8 mouse cellular contexts compared by ENCODE assay signal in the genomic region with DNA sequence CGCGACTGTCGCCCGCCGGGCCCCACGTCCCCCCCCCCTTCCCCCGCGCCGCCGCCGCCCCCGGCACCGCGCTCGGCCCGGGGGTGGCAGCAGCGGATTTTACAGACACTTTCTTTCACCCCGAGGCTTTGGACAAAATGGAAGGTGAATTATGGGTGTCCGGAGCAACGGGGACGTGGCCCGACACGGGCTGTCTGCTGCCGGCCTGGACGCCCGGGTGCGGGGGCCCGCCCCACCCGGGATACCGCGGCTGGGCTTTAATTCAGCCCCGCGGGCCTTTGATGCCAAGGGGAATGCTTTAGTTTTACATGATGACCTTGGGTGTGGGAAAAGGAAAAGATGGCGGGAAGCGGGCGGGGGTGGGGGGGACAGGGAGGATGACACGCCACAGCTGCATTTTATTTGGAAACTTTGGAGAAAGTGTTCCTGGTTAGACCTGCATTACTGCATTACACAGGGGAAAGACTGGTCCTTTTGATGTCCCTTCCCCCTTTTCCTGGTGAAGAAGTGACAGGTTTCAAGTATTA. TPM values are rescaled to one million over a fixed set of nuclear protein-coding genes. Genes with fewer than 3 reads are reported as not detected.
DNase-seq lines count a peak whose midpoint lies in the region; ATAC-seq lines count a peak whose summit lies in the region.

No protein-coding gene starts in this region.

- peak overlapping the region; percentile 78 for H3K4me2 ChIP-seq in heart, embryonic 13.5 days
- H3K4me2 ChIP-seq in liver, embryonic 11.5 days = peak overlapping the region; percentile 68
- peak overlapping the region; percentile 46 for H3K4me2 ChIP-seq in stomach, embryonic 14.5 days (replicated peaks; ENCODE audit: low read depth, low read length)

- peak; percentile 5 for DNase-seq in thymus, postnatal 25 days
- DNase-seq in thymus, postnatal 0 days (ENCODE audit: low spot score) = no peak
- peak; percentile 34 for DNase-seq in liver, embryonic 11.5 days (ENCODE audit: low spot score)
- DNase-seq in Muller cell, postnatal 12 days (ENCODE audit: inconsistent ontology term) = no peak

- H3K4me1 ChIP-seq in erythroblast, embryonic 14.5 days (ENCODE audit: control insufficient read depth) = peaks cover 29% of the 10 kb centered on the region
- no peaks in the 10 kb centered on the region for H3K4me1 ChIP-seq in heart, embryonic 13.5 days
- H3K4me1 ChIP-seq in liver, embryonic 11.5 days (replicated peaks; ENCODE audit: control insufficient read depth, insufficient read depth, low read length) = no peaks in the 10 kb centered on the region
- H3K4me1 ChIP-seq in stomach, embryonic 14.5 days (ENCODE audit: control insufficient read depth, insufficient read depth, low read length) = 0 out of 2 replicates have a peak, but pooled peaks cover 2% of the 10 kb centered on the region

- WGBS in heart, embryonic 13.5 days = 18% methylated on average over 23 of the region's 37 CpGs
- 14% methylated on average over 29 of the region's 37 CpGs for WGBS in liver, embryonic 11.5 days
- 22% methylated on average over 26 of the region's 37 CpGs for WGBS in stomach, embryonic 14.5 days

- peak overlapping the region; percentile 90 for H3K27ac ChIP-seq in heart, embryonic 13.5 days (replicated peaks)
- peak overlapping the region; percentile 96 for H3K27ac ChIP-seq in liver, embryonic 11.5 days (ENCODE audit: low read depth, low read length)
- H3K27ac ChIP-seq in stomach, embryonic 14.5 days (ENCODE audit: low read length) = no peak overlapping the region; the same call in 1 of the 2 replicates

- H3K36me3 ChIP-seq in erythroblast, embryonic 14.5 days (ENCODE audit: control insufficient read depth) = peaks cover 37% of the 10 kb centered on the region
- H3K36me3 ChIP-seq in heart, embryonic 13.5 days = peaks cover 23% of the 10 kb centered on the region
- peaks cover 3% of the 10 kb centered on the region; the same call in 1 of the 2 replicates for H3K36me3 ChIP-seq in liver, embryonic 11.5 days (ENCODE audit: control insufficient read depth, insufficient read depth, low read length)
- H3K36me3 ChIP-seq in stomach, embryonic 14.5 days (ENCODE audit: control insufficient read depth, insufficient read depth, low read length) = peaks cover 5% of the 10 kb centered on the region; the same call in 1 of the 2 replicates

- H3K4me3 ChIP-seq in erythroblast, embryonic 14.5 days (replicated peaks) = peak overlapping the region; percentile 90
- H3K4me3 ChIP-seq in heart, embryonic 13.5 days = peak overlapping the region; percentile 64
- peak overlapping the region; percentile 82 for H3K4me3 ChIP-seq in liver, embryonic 11.5 days (ENCODE audit: low read depth, low read length)
- peak overlapping the region; percentile 60 for H3K4me3 ChIP-seq in stomach, embryonic 14.5 days (ENCODE audit: low read depth, low read length)

- ATAC-seq in erythroblast, adult 5-6 weeks (replicated peaks; ENCODE audit: low FRiP score, poor library complexity, severe bottlenecking) = no peak
- no peak for ATAC-seq in heart, embryonic 13.5 days (ENCODE audit: extremely low read depth, insufficient number of reproducible peaks, low FRiP score, low TSS enrichment)
- no peak for ATAC-seq in liver, embryonic 11.5 days (replicated peaks; ENCODE audit: low FRiP score)
- no peak for ATAC-seq in stomach, embryonic 14.5 days (ENCODE audit: insufficient number of reproducible peaks, insufficient read depth, low FRiP score, low read depth)

- peak overlapping the region; percentile 86 for H3K9ac ChIP-seq in heart, embryonic 13.5 days
- peak overlapping the region; percentile 94 for H3K9ac ChIP-seq in liver, embryonic 11.5 days (ENCODE audit: low read depth, low read length)
- peak overlapping the region; percentile 71 for H3K9ac ChIP-seq in stomach, embryonic 14.5 days (replicated peaks; ENCODE audit: low read depth, low read length)

- peaks cover 2% of the 10 kb centered on the region; the same call in 1 of the 2 replicates for H3K27me3 ChIP-seq in erythroblast, embryonic 14.5 days (ENCODE audit: control insufficient read depth)
- H3K27me3 ChIP-seq in heart, embryonic 13.5 days (replicated peaks) = 0 out of 2 replicates have a peak, but pooled peaks cover 3% of the 10 kb centered on the region
- peaks cover 4% of the 10 kb centered on the region; the same call in 1 of the 2 replicates for H3K27me3 ChIP-seq in liver, embryonic 11.5 days (replicated peaks; ENCODE audit: control insufficient read depth, insufficient read depth, low read length)
- H3K27me3 ChIP-seq in stomach, embryonic 14.5 days (ENCODE audit: control insufficient read depth, insufficient read depth, low read length) = no peaks in the 10 kb centered on the region

- peaks cover 14% of the 10 kb centered on the region for H3K9me3 ChIP-seq in erythroblast, embryonic 14.5 days (ENCODE audit: control insufficient read depth, low read length)
- no peaks in the 10 kb centered on the region for H3K9me3 ChIP-seq in heart, embryonic 13.5 days
- H3K9me3 ChIP-seq in liver, embryonic 11.5 days (ENCODE audit: control insufficient read depth, low read length) = no peaks in the 10 kb centered on the region
- no peaks in the 10 kb centered on the region for H3K9me3 ChIP-seq in stomach, embryonic 14.5 days (ENCODE audit: control insufficient read depth, low read depth, low read length)

RNA-seq across cellular contexts. Expression of gene Hmgb3, which starts 1.3 kb away (rescaled TPM):
- 22.6 and 26.0 TPM in 2 replicates for polyA plus RNA-seq in erythroblast, embryonic 14.5 days (2012)
- total RNA-seq in erythroblast, adult 5-6 weeks (2015; ENCODE audit: low replicate concordance) = 30.5 and 42.1 TPM in 2 replicates
- total RNA-seq in erythroblast, adult 5-6 weeks (2017; ENCODE audit: low replicate concordance) = 72.8 TPM in 2 replicates
- 106 and 141 TPM in 2 replicates for polyA plus RNA-seq in thymus, postnatal 0 days (2015; fragmentation: Nextera tagmentation; extraction: Ambion mirVana)
- 169 and 192 TPM in 2 replicates for polyA plus RNA-seq in heart, embryonic 13.5 days (2015; fragmentation: Nextera tagmentation; extraction: Ambion mirVana)
- polyA plus RNA-seq in liver, embryonic 11.5 days (2014; fragmentation: Nextera tagmentation; extraction: Ambion mirVana) = 475 and 501 TPM in 2 replicates
- 171 and 172 TPM in 2 replicates for polyA plus RNA-seq in stomach, embryonic 14.5 days (2014; fragmentation: Nextera tagmentation; extraction: Ambion mirVana)

Comparison
In these comparisons a context has a peak if more than half of its experiments do, and no peak if none do; other contexts are left out.
1. DNase-seq: peak in thymus, postnatal 25 days (single experiment) and liver, embryonic 11.5 days (single experiment); none in thymus, postnatal 0 days (single experiment) and Muller cell, postnatal 12 days (single experiment).
2. Peak in every context shown above with its lines, with median percentiles within 50 percentile points of each other: H3K4me3 ChIP-seq, H3K4me2 ChIP-seq and H3K9ac ChIP-seq.